Mouse (Mus musculus) heart, embryonic 13.5 days (tissue): Measurements from ENCODE around the gene Hspb9. TPM values are rescaled to one million over a fixed set of nuclear protein-coding genes. Genes with fewer than 3 reads are reported as not detected.
A peak's percentile ranks its signal among the peaks of the same experiment; 100 is the strongest.

Source experiments
- ATAC-seq: fragments of 200-750 bp; cut with Nextera tagmentation; 2 replicates; pipeline ENCODE4 v1.8.0; 2017; ENCODE audit warnings: moderate TSS enrichment; ENCODE audit not compliant: insufficient number of reproducible peaks, low FRiP score, low TSS enrichment; ENCODE audit errors: extremely low read depth
- H3K27ac ChIP-seq: fragments of 300-500 bp; sonication (generic); replicated peaks from 2 replicates; pipeline ENCODE4 v1.5.1; 2015; ENCODE audit warnings: moderate library complexity, mild to moderate bottlenecking, inconsistent platforms
- H3K27me3 ChIP-seq: fragments of 300-500 bp; sonication (generic); replicated peaks from 2 replicates; pipeline ENCODE4 v1.6.1; 2015; ENCODE audit warnings: mild to moderate bottlenecking, inconsistent platforms
- H3K36me3 ChIP-seq: fragments of 300-500 bp; sonication (generic); 2 replicates; pipeline ENCODE4 v1.6.1; 2015; ENCODE audit warnings: mild to moderate bottlenecking, inconsistent platforms
- H3K4me1 ChIP-seq: fragments of 300-500 bp; sonication (generic); 2 replicates; pipeline ENCODE4 v1.6.1; 2015; ENCODE audit warnings: inconsistent platforms
- H3K4me2 ChIP-seq: fragments of 300-500 bp; sonication (generic); 2 replicates; pipeline ENCODE4 v1.6.1; 2015; ENCODE audit warnings: inconsistent platforms, mild to moderate bottlenecking, moderate library complexity
- H3K4me3 ChIP-seq: fragments of 300-500 bp; sonication (generic); 2 replicates; pipeline ENCODE4 v1.5.1; 2015; ENCODE audit warnings: moderate library complexity, mild to moderate bottlenecking, inconsistent platforms
- H3K9ac ChIP-seq: fragments of 300-500 bp; sonication (generic); 2 replicates; pipeline ENCODE4 v1.6.1; 2015; ENCODE audit warnings: inconsistent platforms, mild to moderate bottlenecking, moderate library complexity
- H3K9me3 ChIP-seq: fragments of 300-500 bp; sonication (generic); 2 replicates; pipeline ENCODE4 v1.6.1; 2016; ENCODE audit warnings: inconsistent platforms
- WGBS: fragments of 180-500 bp; shearing (Covaris S2); methylation state at CpG from one replicate; pipeline ENCODE4 v1.1.7; 2015; ENCODE audit warnings: mixed read lengths; 5-methylcytosine and 5-hydroxymethylcytosine counted together
- polyA plus RNA-seq: library from polyadenylated mRNA; unstranded; fragments of >200 nt; fragmentation: Nextera tagmentation; extraction: Ambion mirVana; gene quantifications from 2 replicates; pipeline ENCODE4 v1.2.1, GENCODE M21; 2015

The Hspb9 gene
- polyA plus RNA-seq, 1 experiment from 2014 or later, result 0.21 TPM

DNA sequence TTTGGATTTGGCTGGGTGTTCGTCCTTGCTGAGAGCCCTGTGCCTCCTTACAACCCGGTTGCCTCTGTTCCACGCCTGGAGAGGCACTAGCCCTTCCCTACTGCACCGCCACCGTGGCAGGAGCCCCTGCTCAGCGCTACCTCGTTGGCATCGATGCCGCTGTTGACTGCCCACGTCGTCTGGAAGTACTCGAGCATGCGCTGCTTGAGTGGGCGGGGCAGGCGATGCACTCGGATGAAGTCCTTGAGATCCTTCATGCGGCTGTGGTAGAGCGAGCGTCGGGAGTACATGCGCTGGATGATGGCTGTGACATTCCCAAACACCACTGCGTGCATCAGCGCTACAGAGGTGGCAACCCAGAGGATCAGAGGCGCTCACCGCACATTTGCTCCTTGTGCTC is 35.8 kb downstream of the Hspb9 start:
- Histone ChIP-seq H3K27ac (no peak overlapping the region), H3K36me3 (no peaks in the 10 kb centered on the region), H3K9ac (no peak overlapping the region), H3K4me3 (no peak overlapping the region), H3K9me3 (no peaks in the 10 kb centered on the region), H3K4me1 (no peaks in the 10 kb centered on the region), H3K27me3 (peaks cover 97% of the 10 kb centered on the region), H3K4me2 (no peak overlapping the region)
- no peak for ATAC-seq
- 34% methylated on average over 25 of the region's 25 CpGs for WGBS

DNA sequence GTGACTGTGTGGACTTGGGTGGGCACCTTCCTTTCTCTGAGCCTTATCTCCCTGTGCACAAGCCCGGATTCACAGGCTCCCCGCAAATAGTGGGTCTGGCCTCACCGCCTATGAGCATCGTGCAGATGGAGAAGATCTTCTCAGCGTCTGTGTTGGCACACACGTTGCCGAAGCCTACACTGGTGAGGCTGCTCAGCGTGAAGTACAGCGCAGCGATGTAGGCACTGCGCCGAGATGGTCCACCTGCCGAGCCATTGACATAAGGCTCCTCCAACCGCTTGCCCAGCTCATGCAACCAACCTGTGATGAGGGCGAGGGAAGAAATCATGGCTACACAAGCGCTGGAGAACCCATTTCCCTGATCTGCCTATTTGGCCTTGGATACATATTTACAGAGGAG is 36.5 kb downstream of the Hspb9 start:
- Histone ChIP-seq H3K4me3 (no peak overlapping the region), H3K4me2 (no peak overlapping the region), H3K4me1 (no peaks in the 10 kb centered on the region), H3K27me3 (peaks cover 98% of the 10 kb centered on the region), H3K9me3 (no peaks in the 10 kb centered on the region), H3K36me3 (no peaks in the 10 kb centered on the region), H3K9ac (no peak overlapping the region), H3K27ac (no peak overlapping the region)
- 82% methylated on average over 16 of the region's 16 CpGs for WGBS
- ATAC-seq, result no peak

DNA sequence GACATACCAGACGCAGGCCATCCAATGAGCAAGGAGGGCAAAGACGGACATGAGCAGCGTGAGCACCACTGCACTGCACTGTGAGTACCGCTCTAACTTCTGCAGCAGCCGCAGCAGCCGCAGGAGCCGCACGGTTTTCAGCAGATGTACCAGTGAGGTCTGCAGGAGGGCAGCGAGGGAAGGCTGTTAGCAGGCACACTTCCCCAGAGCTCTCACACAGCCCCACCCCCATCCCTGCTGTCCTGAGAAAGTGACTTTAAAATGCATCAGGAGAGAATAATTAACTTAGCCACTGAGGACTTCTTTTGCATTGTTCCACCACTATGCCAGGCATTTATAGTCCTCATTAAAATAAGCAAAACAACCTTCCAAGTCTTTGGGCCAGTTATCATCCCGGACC is 38.6 kb downstream of the Hspb9 start:
- Histone ChIP-seq H3K27ac (no peak overlapping the region), H3K4me3 (no peak overlapping the region)

DNA sequence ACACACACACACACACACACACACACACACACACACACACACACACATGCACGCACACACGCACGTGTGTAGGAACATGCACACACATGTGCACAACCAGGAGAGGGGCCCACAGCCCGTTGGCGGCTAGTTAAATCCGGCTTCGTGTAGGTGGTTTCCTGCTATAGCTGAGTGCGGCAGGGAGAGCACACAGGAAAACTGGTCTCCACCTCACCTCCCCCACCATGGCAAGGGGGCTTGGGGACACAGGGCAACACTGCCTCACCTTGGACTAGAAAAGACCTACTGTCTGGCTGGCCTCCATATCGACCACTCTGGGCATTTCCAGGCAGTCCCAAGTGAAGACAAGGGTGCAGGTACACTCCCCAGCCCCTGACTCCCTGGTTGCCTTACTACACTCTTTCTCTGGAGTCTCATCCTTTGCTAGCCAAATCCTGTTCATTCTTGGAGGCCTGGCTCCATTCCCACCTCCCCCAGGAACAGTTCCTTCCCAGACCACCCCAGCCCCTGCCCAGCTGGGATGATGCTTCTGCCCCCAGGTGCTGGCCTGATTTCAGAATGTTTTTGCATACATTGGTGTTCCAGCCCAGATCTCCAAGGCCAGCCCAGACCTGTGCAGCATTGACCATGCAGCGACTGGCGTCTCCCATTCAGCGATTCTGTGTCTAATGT is 40.5 kb downstream of the Hspb9 start:
- H3K9ac ChIP-seq, result no peak overlapping the region
- H3K27me3 ChIP-seq, result peaks cover 98% of the 10 kb centered on the region
- peaks cover under 1% of the 10 kb centered on the region for H3K4me1 ChIP-seq
- ATAC-seq, result no peak
- WGBS, result 79% methylated on average over 12 of the region's 12 CpGs
- no peak overlapping the region for H3K27ac ChIP-seq
- H3K4me3 ChIP-seq, result no peak overlapping the region
- H3K4me2 ChIP-seq, result no peak overlapping the region
- H3K9me3 ChIP-seq, result no peaks in the 10 kb centered on the region
- no peaks in the 10 kb centered on the region for H3K36me3 ChIP-seq

More for the DNA sequence above, 38.6 kb downstream of the Hspb9 start:
- Histone ChIP-seq H3K4me1 (no peaks in the 10 kb centered on the region), H3K4me2 (no peak overlapping the region), H3K27me3 (peaks cover 98% of the 10 kb centered on the region), H3K9ac (no peak overlapping the region), H3K9me3 (no peaks in the 10 kb centered on the region), H3K36me3 (no peaks in the 10 kb centered on the region)
- ATAC-seq, result no peak
- WGBS, result 30% methylated on average over 10 of the region's 10 CpGs

DNA sequence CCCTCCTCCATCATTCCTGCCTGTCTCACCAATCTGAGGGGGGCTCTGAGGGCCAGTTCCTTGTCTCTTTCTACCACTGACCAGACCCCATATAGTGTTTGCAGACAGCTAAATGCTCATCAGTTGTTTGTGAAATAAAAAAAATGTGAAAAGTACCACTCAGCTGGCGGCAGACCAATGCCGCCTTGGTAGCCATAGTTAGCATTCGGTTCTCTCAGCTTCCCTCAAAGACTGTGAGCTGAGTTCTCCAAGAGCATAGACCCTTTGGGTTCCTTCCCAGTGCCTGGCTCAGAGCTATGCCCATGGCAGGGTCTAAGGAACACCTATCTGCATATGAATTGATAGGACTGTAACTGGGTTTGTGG is 41.0 kb downstream of the Hspb9 start:
- H3K4me2 ChIP-seq, result no peak overlapping the region
- no peak overlapping the region for H3K27ac ChIP-seq
- no peaks in the 10 kb centered on the region for H3K9me3 ChIP-seq
- no peaks in the 10 kb centered on the region for H3K36me3 ChIP-seq
- no peak overlapping the region for H3K9ac ChIP-seq
- peaks cover 98% of the 10 kb centered on the region for H3K27me3 ChIP-seq
- ATAC-seq, result no peak
- no peak overlapping the region for H3K4me3 ChIP-seq
- 86% methylated on average over 3 of the region's 3 CpGs for WGBS
- peaks cover 6% of the 10 kb centered on the region for H3K4me1 ChIP-seq

GRCm38 (mm10) chr11:100756476-100756875 is 42.8 kb downstream of the Hspb9 start:
- Histone ChIP-seq H3K27ac (no peak overlapping the region), H3K27me3 (peaks cover 99% of the 10 kb centered on the region), H3K36me3 (no peaks in the 10 kb centered on the region), H3K4me2 (no peak overlapping the region), H3K9me3 (no peaks in the 10 kb centered on the region), H3K4me1 (peaks cover 9% of the 10 kb centered on the region), H3K4me3 (no peak overlapping the region), H3K9ac (no peak overlapping the region)
- ATAC-seq, result no peak
- WGBS, result 51% methylated on average over 6 of the region's 6 CpGs

DNA sequence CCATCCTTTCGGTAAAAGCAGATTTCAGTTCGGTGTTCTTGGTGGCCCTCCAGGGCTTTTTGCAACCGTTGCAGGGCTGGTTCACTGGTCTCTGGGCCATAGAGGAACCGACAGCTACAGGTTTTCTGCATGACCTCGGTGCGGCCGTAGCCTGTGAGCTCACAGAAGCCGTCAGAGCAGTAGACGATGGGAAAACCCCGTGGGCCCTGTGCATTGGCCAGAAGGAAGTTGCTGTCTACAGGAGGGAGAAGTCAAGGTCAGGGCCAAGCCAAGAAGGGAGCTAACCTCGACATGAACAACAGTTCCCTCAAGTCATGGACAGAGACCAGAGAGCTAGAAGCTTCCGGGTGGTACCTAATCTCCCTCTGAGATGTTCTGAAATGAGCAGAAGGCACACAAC is 43.9 kb downstream of the Hspb9 start:
- H3K27me3 ChIP-seq, result peaks cover 97% of the 10 kb centered on the region
- no peaks in the 10 kb centered on the region for H3K9me3 ChIP-seq
- no peak overlapping the region for H3K9ac ChIP-seq
- H3K4me2 ChIP-seq, result no peak overlapping the region
- peaks cover 15% of the 10 kb centered on the region for H3K4me1 ChIP-seq
- H3K27ac ChIP-seq, result no peak overlapping the region
- ATAC-seq, result no peak
- WGBS, result 81% methylated on average over 12 of the region's 12 CpGs
- no peaks in the 10 kb centered on the region for H3K36me3 ChIP-seq
- H3K4me3 ChIP-seq, result no peak overlapping the region

- no peak overlapping the region for H3K9ac ChIP-seq
- peak overlapping the region; percentile 62 for H3K4me2 ChIP-seq
- H3K27ac ChIP-seq, result no peak overlapping the region
- H3K27me3 ChIP-seq, result peaks cover 92% of the 10 kb centered on the region
- no peaks in the 10 kb centered on the region for H3K36me3 ChIP-seq
- peaks cover 15% of the 10 kb centered on the region for H3K4me1 ChIP-seq
- 4% methylated on average over 34 of the region's 35 CpGs for WGBS
- no peak for ATAC-seq
- peak overlapping the region; percentile 39 for H3K4me3 ChIP-seq
- H3K9me3 ChIP-seq, result no peaks in the 10 kb centered on the region
Measured at GRCm38 (mm10) chr11:100758707-100759610, 45.3 kb downstream of the Hspb9 start.

- H3K9ac ChIP-seq, result no peak within 1 kb of the TSS; the same call in 1 of the 2 replicates
- H3K9me3 ChIP-seq, result no peaks in the 10 kb centered on the region
- H3K27me3 ChIP-seq, result peaks cover 90% of the 10 kb centered on the region
- peak within 1 kb of the TSS; percentile 39 for H3K4me3 ChIP-seq
- H3K36me3 ChIP-seq, result no peaks in the 10 kb centered on the region
- WGBS, result 2% methylated on average over 45 of the region's 51 CpGs
- H3K4me1 ChIP-seq, result peaks cover 15% of the 10 kb centered on the region
- no peak within 1 kb of the TSS for H3K27ac ChIP-seq
- ATAC-seq, result peak; percentile 66; the same call in 1 of the 2 replicates
- H3K4me2 ChIP-seq, result peak within 1 kb of the TSS; percentile 62
Measured at GRCm38 (mm10) chr11:100759611-100760233, 46.1 kb downstream of the Hspb9 start, which contains the start of gene Kcnh4. Gene Kcnh4 (minus strand): TSS chr11:100759942.

GRCm38 (mm10) chr11:100761547-100762045 is 47.9 kb downstream of the Hspb9 start:
- H3K9me3 ChIP-seq, result no peaks in the 10 kb centered on the region
- H3K27me3 ChIP-seq, result peaks cover 72% of the 10 kb centered on the region
- peak; percentile 49; the same call in 1 of the 2 replicates for ATAC-seq
- WGBS, result under 1% methylated on average over 27 of the region's 27 CpGs
- peak overlapping the region; percentile 57 for H3K4me3 ChIP-seq
- peaks cover 15% of the 10 kb centered on the region for H3K4me1 ChIP-seq
- peaks cover 4% of the 10 kb centered on the region; the same call in 1 of the 2 replicates for H3K36me3 ChIP-seq
- H3K4me2 ChIP-seq, result peak overlapping the region; percentile 86
- peak overlapping the region; percentile 75 for H3K9ac ChIP-seq
- no peak overlapping the region for H3K27ac ChIP-seq

GRCm38 (mm10) chr11:100762831-100763230 is 49.2 kb downstream of the Hspb9 start, which contains the start of gene Hcrt:
Gene Hcrt (minus strand): TSS chr11:100762931.
- H3K36me3 ChIP-seq, result peaks cover 5% of the 10 kb centered on the region; the same call in 1 of the 2 replicates
- WGBS, result 76% methylated on average over 7 of the region's 7 CpGs
- no peaks in the 10 kb centered on the region for H3K9me3 ChIP-seq
- peak within 1 kb of the TSS; percentile 86 for H3K4me2 ChIP-seq
- H3K4me3 ChIP-seq, result peak within 1 kb of the TSS; percentile 57
- H3K9ac ChIP-seq, result peak within 1 kb of the TSS; percentile 75
- peaks cover 59% of the 10 kb centered on the region for H3K27me3 ChIP-seq
- peaks cover 15% of the 10 kb centered on the region for H3K4me1 ChIP-seq
- ATAC-seq, result no peak
- no peak within 1 kb of the TSS for H3K27ac ChIP-seq
